Mouse (Mus musculus) spleen, postnatal 0 days (tissue): Measurements from ENCODE around the gene Mogat1. TPM values are rescaled to one million over a fixed set of nuclear protein-coding genes. Genes with fewer than 3 reads are reported as not detected.

Experiments
- polyA plus RNA-seq: library from polyadenylated mRNA; unstranded; fragments of >200 nt; fragmentation: Nextera tagmentation; extraction: Ambion mirVana; gene quantifications from 2 replicates; pipeline ENCODE4 v1.2.1, GENCODE M21; 2015

Mogat1 gene
- not detected in 2 replicates for polyA plus RNA-seq

DNA sequence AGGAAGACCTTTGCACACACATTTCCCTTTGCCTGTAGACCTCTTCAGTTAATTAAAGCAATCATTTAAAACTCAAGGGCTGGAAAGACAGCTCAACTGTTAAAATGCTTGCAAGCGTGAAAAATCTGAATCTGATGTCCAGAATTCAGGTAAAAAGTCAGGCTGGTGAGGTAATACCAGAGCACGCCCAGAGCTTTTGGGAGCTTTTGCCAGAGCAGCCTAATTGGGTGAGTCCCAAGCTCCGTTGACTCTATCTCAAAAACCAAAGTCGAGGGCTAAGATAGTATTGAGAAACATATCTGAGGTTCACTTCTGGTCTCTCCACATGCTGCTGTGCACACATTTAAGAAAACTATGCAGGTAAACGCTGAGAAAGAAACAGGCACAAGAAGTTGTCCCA is at the start of gene Mogat1:
Gene Mogat1, plus strand, starts transcription at position 130 of the 400 bp plus-strand sequence.

GRCm38 (mm10) chr1:78488752-78489492 is 21.9 kb upstream of the Mogat1 start, which contains the start of gene Farsb:
TSS of gene Farsb (minus strand) at chr1:78488897.

DNA sequence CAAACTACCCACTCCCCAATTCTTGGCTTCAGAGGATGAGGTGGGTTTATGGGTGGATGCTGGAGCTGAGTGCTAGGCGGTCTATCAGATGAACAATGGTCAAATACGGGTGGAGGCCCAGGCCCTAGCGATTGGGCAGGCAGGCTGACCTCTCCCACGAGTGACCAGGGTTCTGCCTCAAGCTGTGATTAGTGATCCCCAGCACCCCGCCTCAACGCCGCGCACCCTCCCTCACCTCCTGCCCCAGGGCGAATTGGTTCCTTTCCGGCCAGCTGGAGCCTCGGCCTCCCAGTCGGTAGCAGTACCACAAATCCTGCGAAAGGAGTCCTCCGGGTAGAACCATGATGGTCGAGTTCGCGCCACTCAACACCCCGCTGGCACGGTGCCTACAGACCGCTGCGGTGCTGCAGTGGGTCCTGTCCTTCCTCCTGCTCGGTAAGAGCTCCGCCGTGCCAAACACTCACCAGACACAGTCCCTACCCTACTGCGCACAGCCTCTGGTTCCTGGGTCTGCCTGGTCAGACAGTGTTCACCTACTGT is 900 bp downstream of the Mogat1 start, which contains the start of gene BC035947:
Gene BC035947, minus strand, starts transcription at position 538 of the 540 bp plus-strand sequence.

Other genes starting within 250 kb of the Mogat1 start
- gene Sgpp2, start 200.6 kb upstream of the Mogat1 start, polyA plus RNA-seq, result 0.19 and 0.25 TPM in 2 replicates
- 70.6 and 78.2 TPM in 2 replicates for gene Farsb, start 22.1 kb upstream of the Mogat1 start, polyA plus RNA-seq
- gene BC035947, start 1.2 kb downstream of the Mogat1 start, polyA plus RNA-seq, result not detected in 2 replicates
- gene Acsl3, start 146.8 kb downstream of the Mogat1 start, polyA plus RNA-seq, result 8.6 and 8.9 TPM in 2 replicates
- 0.46 and 0.64 TPM in 2 replicates for gene Utp14b, start 147.0 kb downstream of the Mogat1 start, polyA plus RNA-seq